Mouse (Mus musculus) right cerebral cortex, postnatal 10 days (tissue): Measurements from ENCODE around the gene Acox1.

Experiments
- DNase-seq, 2 experiments: peaks; one replicate each; pipeline ENCODE4 v3.0.0; 2021; ENCODE audit warnings: low spot score in 2 of 2

Acox1 gene

DNA sequence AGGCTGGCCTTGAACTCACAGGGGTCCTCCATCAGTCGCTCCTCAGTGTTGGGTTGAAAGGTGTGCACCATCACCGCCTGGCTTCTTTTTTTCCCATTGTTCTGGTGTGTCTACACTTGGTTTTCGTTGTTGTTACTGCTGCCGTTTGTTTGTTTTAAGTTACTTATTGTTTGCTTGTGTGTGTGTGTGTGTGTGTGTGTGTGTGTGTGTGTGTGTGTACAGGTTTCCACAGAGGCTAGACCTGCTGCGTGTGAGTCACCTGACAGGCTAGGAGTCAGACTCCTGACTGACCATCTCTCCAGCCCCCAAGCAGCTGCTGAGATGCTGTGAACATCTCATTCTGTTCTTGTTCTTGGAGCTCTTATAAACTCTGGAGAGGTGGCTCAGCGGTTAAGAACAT is 14.0 kb upstream of the Acox1 start:
- no peak for DNase-seq

DNA sequence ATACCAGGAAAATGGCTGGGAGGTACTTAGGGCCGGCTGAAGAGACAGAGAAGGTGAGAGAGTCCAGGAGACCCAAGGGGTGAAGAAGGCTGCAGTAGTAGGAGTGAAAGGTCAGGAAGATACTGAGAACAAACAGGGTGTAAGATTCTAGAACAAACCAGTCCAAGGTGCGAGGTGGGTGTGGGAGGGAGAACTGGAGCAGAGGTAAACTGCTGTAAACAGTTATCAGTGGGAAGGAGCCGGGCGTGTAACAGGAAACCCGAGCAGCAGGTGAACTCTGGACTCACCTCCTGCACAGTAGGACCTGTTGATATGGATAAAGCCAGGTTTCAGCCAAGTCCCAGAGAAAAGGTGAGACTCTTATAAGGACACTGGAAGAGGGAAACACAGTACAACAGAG is 11.9 kb upstream of the Acox1 start:
- DNase-seq, result no peak

DNA sequence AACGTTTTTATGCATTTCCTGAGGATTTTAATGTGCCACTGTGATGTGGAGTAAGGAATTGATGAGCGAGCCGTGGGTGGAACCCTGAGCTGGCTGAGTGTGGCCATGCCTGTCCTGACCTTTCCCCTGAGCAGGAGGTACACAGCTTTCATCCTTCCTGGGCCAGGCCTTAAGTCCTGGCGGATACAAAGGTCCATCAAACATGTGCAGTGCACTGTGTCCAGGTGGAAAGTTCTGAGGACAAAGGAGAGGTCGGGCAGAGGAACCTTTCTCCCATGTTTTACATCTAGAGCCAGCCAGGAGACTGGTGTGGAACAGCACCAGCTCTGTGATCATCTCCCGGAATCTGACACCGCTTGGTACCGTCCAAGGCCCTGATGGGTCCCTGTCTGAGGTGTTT is 10.4 kb upstream of the Acox1 start:
- no peak for DNase-seq

DNA sequence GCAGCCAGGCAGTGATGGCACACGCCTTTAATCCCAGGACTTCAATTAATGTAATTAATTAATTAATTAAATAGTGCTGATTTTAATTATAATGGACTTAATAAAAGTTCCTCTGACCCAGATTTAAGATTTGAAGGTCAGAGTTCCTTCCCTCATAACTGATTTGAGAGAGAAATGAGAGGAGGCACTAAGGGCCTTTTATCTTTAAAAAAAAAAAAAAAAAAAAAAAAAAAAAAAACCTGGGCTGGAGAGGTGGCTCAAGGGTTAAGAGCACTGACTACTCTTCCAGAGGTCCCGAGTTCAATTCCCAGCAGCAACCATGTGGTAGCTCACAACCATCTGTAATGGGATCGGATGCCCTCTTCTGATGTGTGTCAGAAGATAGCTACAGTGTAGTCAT is 9.8 kb upstream of the Acox1 start:
- no peak for DNase-seq

DNA sequence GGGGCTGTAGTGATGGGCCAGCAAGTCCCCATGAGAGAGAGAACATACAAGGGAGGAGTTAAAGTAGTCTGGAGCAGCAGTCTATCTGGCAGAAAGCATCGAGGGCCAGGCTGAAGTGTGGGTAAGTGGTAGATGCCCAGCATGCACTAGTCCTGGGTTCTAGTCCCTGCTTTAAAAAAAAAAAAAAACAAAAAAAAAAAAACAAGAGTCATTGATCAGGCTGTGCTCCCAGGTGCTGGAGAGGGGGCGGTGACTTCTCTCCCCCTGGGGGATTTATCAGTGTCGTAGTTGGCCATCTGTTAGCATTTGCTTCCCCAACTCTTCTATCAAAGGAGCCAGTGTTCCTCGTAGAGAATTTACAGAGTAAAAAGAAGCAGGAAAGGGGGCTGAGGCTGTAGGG is 7.8 kb upstream of the Acox1 start:
- no peak for DNase-seq

DNA sequence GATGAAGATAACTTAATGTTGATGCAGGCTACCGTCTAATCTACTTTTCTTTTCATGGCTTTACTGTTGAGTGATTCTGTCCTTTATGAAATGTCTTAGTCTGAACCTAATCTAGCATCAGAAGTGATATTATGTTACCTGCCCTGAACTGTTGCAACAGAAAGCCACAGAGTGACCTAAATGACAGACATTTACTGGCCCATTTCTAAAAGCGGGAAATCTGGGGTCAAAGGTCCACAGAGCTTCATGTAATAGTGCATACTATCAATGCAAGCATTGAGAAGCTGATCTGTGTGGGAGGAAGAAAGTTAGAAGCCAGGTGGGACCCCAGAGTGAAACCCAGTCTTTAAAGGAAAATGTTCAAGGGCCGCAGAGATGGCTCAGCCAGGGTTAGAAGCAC is 4.3 kb upstream of the Acox1 start:
- no peak for DNase-seq

DNA sequence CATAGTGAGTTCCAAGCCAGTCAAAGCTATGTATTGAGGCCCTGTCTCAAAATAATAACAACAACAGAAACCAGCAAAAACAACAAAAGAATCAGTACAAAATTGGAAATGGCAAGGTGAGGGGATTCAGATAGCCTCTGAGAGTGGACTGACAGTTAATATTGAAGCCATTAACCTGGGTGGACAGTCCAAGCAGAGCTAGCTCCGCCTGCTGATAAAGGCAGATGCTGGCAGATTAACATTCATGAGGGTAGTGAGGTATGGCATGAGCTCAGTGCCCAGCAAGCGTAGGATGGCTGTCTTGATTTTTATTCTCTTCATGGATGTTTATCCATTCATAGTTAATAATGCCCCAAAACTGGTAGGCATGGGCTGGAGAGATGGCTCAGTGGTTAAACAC is 2.3 kb upstream of the Acox1 start:
- no peak for DNase-seq

DNA sequence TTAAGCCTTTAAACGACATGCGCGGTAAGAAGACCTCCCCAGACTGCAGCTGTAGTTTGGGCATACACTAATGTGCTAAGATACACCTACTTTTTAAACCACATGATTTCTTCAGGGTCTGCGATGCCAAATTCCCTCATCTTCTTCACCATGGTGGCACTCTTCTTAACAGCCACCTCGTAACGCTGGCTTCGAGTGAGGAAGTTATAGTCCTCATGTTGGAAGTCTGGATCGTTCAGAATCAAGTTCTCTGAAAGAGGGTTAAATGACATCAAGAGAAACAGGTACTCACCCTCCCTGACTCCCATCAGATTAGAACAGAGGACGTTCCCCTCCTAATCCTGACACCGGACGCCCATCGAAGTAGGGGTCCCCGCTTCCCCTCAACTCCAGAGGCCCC is 713 bp downstream of the Acox1 start:
- no peak for DNase-seq

DNA sequence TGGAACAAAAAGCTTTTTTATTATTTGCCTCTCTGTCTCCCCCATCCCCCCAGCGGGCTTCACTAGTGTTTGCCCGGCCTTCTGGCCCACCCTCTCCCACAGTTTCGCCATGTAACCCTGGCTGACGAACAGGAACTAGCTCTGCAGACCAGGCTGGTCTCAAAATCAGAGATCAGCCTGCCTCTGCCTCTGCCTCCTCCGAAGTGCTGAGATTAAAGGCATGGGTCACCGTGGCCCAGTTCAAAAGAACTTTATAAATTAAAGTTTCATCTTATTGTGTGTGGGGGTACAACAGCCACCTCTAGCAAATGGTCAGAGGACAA is 1.3 kb downstream of the Acox1 start:
- DNase-seq, result no peak

DNA sequence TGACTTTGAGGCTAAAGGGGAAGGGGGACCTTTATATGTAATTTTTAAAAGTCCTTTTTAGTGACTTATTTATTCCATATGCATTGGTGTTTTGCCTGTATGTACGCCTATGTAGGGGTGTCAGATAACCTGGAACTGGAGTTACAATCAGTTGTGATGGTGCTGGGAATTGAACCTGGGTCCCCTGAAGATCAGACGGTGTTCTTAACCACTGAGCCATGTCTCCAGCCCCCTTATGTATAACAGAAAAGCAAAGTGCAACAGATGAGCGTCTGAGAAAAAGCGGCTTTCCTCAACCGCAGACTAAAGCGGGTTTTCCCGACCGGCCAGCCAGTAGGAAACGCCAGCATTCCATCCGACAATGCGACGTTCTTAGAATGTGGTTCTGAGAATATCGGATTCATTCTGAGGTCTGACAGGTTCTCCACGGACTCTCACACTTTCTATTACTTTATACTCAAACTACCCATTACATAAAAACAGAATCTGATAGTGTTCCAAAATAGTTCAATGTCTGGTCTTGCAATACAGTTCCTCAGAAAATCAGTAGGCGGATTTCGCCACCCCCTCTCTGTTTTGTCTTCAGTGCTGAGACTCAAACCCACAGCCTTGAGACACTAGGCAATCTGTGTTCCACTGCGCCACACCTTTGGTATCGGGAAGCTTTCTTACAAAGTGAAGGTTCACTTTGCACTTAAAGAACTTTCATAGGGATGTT is 1.8 kb downstream of the Acox1 start:
- no peak for DNase-seq

DNA sequence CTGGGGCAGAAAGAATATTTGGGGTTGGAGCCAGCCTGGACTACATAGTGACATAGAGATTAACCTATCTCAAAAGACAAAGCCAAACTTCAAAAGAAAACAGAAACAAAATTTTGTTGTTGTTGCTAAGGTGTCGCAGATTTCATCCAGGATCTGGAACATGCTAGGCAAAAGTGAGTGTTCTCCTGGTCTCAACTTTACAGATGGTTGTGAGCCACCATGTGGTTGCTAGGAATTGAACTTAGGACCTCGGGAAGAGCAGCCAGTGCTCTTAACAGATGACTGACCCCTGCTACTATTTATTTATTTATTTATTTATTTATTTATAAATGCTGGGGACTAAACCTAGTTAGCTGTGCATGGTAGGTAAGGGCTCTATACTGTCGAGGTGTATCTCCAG is 2.5 kb downstream of the Acox1 start:
- DNase-seq, result no peak

DNA sequence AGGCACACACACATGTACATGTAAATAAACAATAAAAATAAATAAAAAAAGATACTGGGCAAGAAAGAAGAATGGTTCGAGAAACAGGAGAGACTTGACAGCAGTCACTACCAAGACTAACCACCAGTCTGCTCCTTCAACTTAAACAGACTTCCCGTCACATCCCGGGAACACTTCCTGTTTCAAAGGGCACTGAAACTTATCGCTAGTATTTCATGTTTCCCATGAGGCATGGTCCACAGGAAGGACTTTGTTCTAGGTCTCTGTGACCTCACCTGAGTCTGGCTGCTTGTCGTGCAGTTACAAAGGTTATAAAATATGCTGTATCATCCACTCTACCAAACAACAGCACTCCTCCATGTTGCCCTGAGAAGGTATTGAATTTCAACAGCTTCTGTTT is 3.6 kb downstream of the Acox1 start:
- DNase-seq, result no peak

DNA sequence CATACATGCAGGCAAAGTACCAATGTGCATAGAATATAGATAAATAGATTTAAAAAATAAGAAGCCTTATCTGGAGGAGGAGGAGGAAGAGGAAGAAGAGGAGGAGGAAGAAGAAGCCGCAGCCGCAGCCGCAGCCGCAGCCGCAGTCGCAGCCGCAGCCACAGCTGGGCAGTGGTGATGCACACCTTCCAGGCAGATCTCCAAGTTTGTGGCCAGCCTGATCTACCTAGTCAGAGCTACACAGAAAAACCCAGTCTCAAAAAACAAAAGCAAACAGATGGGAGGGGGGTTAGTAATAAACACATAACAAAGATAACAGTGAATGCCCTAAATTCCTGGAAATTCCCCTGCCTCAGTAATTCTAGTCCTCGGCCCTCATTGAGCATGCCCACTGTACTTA is 4.2 kb downstream of the Acox1 start:
- DNase-seq, result no peak

DNA sequence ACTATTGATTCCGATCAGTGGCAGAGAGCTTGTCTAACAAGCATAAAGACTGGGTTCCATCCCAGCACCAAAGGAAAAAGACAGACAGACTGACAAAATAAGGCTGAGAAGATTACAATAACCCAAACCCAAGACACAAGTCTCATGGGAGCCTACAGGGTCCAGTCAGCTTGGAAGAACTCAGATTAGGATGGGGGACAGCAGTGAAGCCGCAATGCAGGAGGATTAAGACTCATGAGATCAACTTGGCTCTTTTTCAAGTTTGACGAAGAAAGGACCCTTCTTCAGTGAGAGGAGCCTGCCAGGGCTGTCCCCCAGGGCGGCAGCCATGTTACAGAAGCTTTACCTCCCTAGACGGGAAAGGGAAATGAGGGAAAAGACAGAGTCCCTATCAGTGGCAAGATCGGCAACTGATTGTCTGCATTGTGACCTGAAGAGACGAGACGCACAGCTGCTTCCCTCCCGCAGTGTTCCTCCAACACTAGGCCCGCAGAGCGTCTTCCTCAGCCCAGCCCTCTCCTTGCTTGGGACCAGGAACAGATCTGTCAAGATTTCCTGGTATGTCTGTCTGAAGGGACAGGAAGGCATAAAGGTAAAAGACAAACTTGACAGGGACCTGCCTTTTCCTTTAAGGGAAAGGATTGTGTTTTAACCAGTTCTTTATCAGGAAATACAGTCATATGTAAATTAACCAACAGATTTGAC is 11.5 kb downstream of the Acox1 start:
- DNase-seq, result no peak

DNA sequence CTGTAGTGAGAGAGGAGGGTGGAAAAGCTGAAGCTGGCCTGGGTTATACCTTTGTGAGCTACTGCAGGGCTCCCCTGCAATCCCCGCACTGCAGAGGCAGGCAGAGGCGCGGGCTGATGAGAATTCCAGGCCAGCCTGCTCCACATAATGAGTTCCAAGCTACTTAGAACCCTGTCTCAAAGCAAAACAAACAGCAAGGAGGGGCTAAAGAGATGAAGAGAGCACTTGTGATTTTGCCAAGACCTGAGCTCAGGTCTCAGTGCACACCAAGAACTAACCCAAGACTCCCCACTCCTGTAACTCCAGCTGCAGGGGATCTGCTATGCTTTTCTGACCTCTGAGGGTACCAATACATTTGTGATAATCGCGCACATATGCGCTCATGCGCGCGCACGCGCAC is 12.5 kb downstream of the Acox1 start:
- no peak for DNase-seq

DNA sequence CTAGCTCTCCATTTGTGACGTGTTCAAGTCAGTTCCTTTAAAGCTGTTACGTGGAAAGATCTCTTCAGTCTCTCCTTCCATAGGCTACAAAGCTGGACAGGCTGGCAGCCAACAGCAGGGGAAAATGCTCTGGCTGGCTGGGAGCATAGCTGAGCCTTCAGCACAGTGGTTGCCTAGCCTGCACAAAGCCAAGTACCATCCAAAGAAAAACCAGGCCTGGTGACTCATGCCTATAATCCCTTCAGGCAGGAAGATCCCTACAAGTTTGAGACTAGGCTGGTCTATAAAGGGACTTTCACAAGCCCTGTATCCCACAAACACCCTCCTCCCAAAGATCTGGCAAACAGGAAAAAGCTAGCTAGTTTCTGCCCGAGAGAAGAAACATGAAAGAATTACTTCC is 13.0 kb downstream of the Acox1 start:
- DNase-seq, result peak in 1 of 2 experiments; percentile 54

DNA sequence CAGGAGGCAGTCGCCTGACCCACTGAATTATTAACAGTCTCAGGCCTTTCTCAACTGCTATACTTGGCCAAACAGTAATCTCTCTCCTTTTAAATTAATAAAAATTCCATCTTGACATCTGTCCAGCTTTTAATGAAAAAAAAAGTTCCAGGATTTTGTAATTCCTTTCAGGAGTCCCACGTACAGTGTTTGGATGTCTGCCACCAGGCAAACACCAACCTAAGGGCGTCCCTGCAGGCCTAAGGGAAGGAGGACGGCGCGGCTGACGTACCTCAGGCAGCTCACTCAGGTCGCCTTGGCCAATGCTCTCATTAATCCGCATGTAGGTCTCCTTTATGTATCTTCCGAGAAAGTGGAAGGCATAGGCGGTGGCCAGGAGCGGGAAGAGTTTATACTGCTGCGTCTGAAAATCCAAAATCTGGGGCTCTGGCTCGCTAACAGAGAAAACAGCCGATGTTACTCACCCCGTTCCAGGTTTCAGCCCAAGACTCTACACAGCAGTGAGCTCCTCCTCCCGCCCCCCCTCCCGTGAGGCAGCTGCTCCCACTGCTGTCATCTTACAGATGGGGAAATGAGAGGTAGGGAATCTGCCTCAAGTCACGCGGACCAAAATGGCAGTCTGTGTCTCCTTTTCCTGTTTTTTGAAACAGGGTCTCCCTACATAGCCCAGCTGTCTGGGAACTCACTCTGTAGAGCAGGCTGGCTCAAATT is 20.3 kb downstream of the Acox1 start:
- DNase-seq, result no peak

DNA sequence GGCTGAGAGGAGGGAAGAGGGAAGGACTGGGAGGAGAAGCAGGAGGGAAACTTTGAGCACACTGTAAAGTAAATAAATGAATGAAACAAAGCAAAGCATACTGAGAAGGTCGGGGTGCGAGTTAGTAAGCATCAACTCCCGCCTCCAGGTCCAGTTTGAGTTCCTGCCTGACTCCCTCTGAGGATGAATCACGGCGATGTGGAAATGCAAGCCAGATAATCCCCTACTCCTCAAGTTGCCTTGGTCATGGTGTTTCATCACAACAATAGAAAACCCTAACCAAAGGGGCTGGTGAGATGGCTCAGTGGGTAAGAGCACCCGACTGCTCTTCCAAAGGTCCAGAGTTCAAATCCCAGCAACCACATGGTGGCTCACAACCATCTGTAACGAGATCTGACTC is 22.8 kb downstream of the Acox1 start:
- DNase-seq, result no peak

DNA sequence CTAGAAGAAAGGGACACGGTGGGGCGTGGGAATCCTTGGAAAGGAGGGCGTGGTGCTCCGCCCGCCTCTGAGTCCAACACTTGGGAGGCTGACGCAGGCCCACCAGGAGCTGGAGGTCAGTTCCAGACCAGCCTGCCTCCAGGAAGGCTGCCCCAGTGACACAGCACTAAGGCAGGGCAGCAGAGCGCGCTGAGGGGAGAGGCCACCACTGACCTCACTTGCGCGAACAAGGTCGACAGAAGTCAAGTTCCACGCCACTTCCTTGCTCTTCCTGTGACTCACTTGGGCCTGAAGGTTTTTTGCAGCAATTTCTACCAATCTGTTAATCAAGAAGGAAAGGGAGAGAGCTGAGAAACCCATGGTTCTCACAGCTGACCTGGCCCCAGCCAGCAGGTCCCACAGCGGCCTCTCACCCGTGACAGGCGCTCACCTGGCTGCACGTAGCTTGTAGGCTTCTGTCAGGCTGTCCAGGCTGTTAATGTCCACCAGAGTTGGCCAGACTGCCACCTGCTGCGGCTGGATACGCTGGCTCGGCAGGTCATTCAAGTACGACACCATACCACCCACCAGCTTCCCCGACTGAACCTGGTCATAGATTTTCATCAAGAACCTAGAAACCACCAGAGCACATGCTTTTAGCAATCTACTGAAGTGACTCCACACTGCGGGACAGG is 23.9 kb downstream of the Acox1 start:
- no peak for DNase-seq

DNA sequence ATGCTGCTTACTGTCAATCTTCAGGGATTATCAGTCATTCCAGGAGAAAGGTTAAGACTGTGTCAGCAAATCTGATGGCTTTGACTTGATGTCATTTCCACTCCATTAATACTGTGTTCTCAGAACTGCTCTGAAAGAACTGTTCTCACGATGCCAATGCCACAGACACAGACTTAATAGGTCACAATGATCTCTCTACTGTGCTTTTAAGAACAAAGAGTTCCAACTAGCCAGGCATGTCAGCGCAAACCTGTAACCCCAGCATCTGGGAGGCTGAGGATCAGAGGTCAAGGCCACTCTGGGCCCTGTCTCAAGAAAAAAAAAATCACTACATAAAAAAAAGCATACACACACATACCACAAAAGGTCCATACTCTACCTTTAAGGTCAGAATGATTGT is 26.9 kb downstream of the Acox1 start:
- DNase-seq, result no peak

DNA sequence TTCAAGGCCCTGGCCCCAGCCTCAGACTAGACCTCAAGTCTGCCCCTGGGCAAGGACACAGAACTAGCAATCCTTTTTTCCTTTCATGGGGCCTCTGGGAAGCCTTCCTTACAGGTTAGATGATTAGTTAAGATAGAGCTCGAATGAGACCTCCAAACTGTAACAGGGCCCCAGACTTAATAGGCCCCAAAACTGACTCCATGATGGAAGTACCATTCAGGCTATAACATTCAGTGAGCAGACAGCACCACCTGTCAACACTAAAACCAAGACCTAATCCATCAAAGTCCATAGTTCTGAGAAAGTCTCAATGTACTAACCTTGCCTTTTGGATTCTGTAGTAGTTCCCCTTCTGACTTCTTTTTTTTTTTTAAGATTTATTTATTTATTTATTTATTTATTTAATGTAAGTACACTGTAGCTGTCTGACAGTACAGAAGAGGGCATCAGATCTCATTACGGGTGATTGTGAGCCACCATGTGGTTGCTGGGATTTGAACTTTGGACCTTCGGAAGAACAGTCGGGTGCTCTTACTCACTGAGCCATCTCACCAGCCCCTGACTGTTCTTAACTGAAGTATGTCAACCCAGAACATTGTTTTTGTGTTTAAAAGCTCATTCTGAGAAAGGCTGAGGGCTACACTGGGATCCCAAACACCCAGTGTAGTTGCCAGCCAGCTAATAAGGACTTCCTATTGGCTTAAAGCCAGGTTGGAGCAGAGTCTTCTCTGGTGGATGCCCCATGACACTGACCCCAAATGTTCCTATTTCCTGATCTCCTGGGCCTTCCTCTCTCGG is 28.6 kb downstream of the Acox1 start:
- no peak for DNase-seq

DNA sequence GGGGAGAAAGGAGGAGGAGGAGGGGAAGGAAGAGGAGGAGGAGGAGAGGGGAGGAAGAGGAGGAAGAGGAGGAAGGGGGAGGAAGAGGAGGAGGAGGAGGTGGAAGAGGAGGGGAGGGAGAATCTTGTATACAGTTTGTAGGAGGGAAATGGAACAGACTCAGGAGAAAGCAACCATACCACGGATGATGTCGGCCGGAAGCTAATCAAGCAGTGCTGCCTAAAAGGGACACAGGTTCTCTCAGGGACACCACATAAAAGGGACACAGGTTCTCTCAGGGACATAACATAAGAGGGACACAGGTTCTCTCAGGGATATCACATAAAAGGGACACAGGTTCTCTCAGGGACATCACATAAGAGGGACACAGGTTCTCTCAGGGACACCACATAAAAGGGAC is 29.6 kb downstream of the Acox1 start:
- no peak for DNase-seq
